Mouse (Mus musculus): Measurements from ENCODE around the gene Ttll11.

DNA sequence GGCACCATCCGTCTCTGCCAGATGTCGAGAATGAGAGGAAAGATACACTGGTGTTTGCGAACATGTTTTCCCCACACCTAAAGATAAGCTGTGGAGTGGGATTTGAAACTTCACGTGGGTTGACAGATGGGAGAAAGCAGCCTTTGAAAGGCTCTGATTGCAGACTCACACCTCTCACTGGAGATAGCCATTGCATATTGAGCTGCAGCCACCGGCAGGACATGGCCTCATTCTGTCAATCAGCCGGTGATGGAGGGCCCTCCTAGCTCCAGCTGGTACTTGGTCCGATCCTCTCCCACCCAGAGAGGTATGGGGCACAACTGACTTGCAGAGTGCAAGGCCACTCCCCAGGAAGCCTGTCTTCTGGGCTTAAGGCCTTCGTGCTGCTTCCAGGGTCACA lies 219.4 kb downstream of the Ttll11 start:
- no peak for TF ChIP-seq CTCF (IDR thresholded peaks at IDR 0.05; ENCODE audit: extremely low read depth, insufficient read length, insufficient replicate concordance, low read depth, low read length)
- no peak for TF ChIP-seq POLR2A (IDR thresholded peaks at IDR 0.05; ENCODE audit: low read depth, low read length)
